Mouse (Mus musculus): ENCODE results near the gene Tpst1.

DNA sequence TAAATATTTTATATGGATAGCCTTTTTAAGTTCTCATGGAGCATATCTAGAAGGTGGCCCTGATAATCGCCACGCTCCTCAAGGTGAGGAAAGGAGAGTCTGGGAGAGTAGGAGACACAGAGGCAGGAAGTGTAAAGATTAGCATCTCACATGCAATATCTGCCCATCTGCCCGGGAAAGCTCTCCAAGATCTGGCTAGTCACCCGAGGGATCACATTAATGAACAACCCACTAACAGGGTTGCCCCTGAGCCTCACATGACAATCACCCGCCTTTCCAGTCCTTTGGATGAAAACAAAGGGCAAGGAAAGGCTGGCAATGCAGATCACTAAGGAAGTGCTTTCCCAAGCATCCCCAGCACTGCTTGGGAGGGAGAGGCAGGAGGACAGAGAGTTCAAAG, 46.0 kb upstream of the Tpst1 start:
- TF ChIP-seq POLR2A (IDR thresholded peaks at IDR 0.05; ENCODE audit: extremely low read depth, insufficient read depth, low read length) = no peak
- no peak for TF ChIP-seq CTCF (IDR thresholded peaks at IDR 0.05; ENCODE audit: low read depth, low read length)
